Mouse (Mus musculus): ENCODE results near the gene Eef1akmt2. TPM values are rescaled to one million over a fixed set of nuclear protein-coding genes. Genes with fewer than 3 reads are reported as not detected.

The Eef1akmt2 gene
- polyA plus RNA-seq, 1 experiment, result 38.1 TPM

- H3K4me1 ChIP-seq (ENCODE audit: control insufficient read depth, insufficient read depth, low read length), result no peaks in the 10 kb centered on the region
- no peak for TF ChIP-seq CTCF (IDR thresholded peaks at IDR 0.05; ENCODE audit: borderline replicate concordance, insufficient read depth, low read length)
- TF ChIP-seq POLR2A (IDR thresholded peaks at IDR 0.05; ENCODE audit: low read depth, low read length), result no peak
- H3K27ac ChIP-seq (ENCODE audit: insufficient read depth, low read length), result no peak overlapping the region
- H3K4me3 ChIP-seq (ENCODE audit: insufficient read depth, low read length), result no peak overlapping the region
Observed at GRCm38 (mm10) chr7:132875391-132876086, 23.1 kb upstream of the Eef1akmt2 start.

GRCm38 (mm10) chr7:132873043-132873442 lies 20.6 kb upstream of the Eef1akmt2 start:
- Histone ChIP-seq H3K4me1 (ENCODE audit: control insufficient read depth, insufficient read depth, low read length) (no peaks in the 10 kb centered on the region), H3K27ac (ENCODE audit: insufficient read depth, low read length) (no peak overlapping the region), H3K4me3 (ENCODE audit: insufficient read depth, low read length) (no peak overlapping the region)
- TF ChIP-seq CTCF (IDR thresholded peaks at IDR 0.05; ENCODE audit: borderline replicate concordance, insufficient read depth, low read length) (no peak), POLR2A (IDR thresholded peaks at IDR 0.05; ENCODE audit: low read depth, low read length) (no peak)

DNA sequence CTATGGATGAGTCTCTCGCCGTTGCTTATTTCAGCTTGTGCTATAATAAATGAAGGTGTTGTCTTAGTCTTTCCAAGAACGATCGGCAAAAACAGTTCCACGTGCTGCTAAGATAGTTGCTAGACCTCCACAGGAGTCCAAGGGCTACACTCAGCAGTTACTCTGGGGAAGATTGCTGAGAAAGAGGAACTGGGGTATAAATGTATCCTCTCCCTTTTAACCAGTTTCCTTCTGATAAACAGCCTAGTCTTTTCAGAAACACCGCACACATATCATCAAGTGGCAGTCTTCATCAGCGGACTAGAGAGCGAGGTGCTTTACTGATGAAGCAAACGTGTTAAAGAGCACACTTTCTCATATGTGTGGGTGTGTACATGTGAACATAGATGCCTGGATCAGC lies 13.8 kb upstream of the Eef1akmt2 start:
- TF ChIP-seq CTCF (IDR thresholded peaks at IDR 0.05; ENCODE audit: borderline replicate concordance, insufficient read depth, low read length), result no peak
- no peak for TF ChIP-seq POLR2A (IDR thresholded peaks at IDR 0.05; ENCODE audit: low read depth, low read length)
- Histone ChIP-seq H3K4me1 (ENCODE audit: control insufficient read depth, insufficient read depth, low read length) (no peaks in the 10 kb centered on the region; the same call in 1 of the 2 replicates), H3K4me3 (ENCODE audit: insufficient read depth, low read length) (no peak overlapping the region), H3K27ac (ENCODE audit: insufficient read depth, low read length) (no peak overlapping the region)

- no peak for TF ChIP-seq CTCF (IDR thresholded peaks at IDR 0.05; ENCODE audit: borderline replicate concordance, insufficient read depth, low read length)
- TF ChIP-seq POLR2A (IDR thresholded peaks at IDR 0.05; ENCODE audit: low read depth, low read length), result peak; percentile 79
- Histone ChIP-seq H3K4me3 (ENCODE audit: insufficient read depth, low read length) (peak within 1 kb of the TSS; percentile 93), H3K4me1 (ENCODE audit: control insufficient read depth, insufficient read depth, low read length) (no peaks in the 10 kb centered on the region; the same call in 1 of the 2 replicates), H3K27ac (ENCODE audit: insufficient read depth, low read length) (peak within 1 kb of the TSS; percentile 60)
Observed at GRCm38 (mm10) chr7:132859042-132859958, 6.8 kb upstream of the Eef1akmt2 start, which contains the start of gene Abraxas2. Abraxas2 (plus strand) TSS chr7:132859225.

GRCm38 (mm10) chr7:132858043-132858608 lies 5.7 kb upstream of the Eef1akmt2 start:
- no peak overlapping the region for H3K4me3 ChIP-seq (ENCODE audit: insufficient read depth, low read length)
- TF ChIP-seq CTCF (IDR thresholded peaks at IDR 0.05; ENCODE audit: borderline replicate concordance, insufficient read depth, low read length) (no peak), POLR2A (IDR thresholded peaks at IDR 0.05; ENCODE audit: low read depth, low read length) (no peak)
- no peaks in the 10 kb centered on the region; the same call in 1 of the 2 replicates for H3K4me1 ChIP-seq (ENCODE audit: control insufficient read depth, insufficient read depth, low read length)
- H3K27ac ChIP-seq (ENCODE audit: insufficient read depth, low read length), result no peak overlapping the region

GRCm38 (mm10) chr7:132856083-132856482 lies 3.6 kb upstream of the Eef1akmt2 start:
- Histone ChIP-seq H3K4me3 (ENCODE audit: insufficient read depth, low read length) (no peak overlapping the region), H3K27ac (ENCODE audit: insufficient read depth, low read length) (no peak overlapping the region), H3K4me1 (ENCODE audit: control insufficient read depth, insufficient read depth, low read length) (no peaks in the 10 kb centered on the region)
- TF ChIP-seq POLR2A (IDR thresholded peaks at IDR 0.05; ENCODE audit: low read depth, low read length) (no peak), CTCF (IDR thresholded peaks at IDR 0.05; ENCODE audit: borderline replicate concordance, insufficient read depth, low read length) (no peak)

GRCm38 (mm10) chr7:132853946-132854345 lies 1.5 kb upstream of the Eef1akmt2 start:
- no peak for TF ChIP-seq POLR2A (IDR thresholded peaks at IDR 0.05; ENCODE audit: low read depth, low read length)
- TF ChIP-seq CTCF (IDR thresholded peaks at IDR 0.05; ENCODE audit: borderline replicate concordance, insufficient read depth, low read length), result no peak
- no peak overlapping the region for H3K27ac ChIP-seq (ENCODE audit: insufficient read depth, low read length)
- H3K4me3 ChIP-seq (ENCODE audit: insufficient read depth, low read length), result no peak overlapping the region
- H3K4me1 ChIP-seq (ENCODE audit: control insufficient read depth, insufficient read depth, low read length), result no peaks in the 10 kb centered on the region

DNA sequence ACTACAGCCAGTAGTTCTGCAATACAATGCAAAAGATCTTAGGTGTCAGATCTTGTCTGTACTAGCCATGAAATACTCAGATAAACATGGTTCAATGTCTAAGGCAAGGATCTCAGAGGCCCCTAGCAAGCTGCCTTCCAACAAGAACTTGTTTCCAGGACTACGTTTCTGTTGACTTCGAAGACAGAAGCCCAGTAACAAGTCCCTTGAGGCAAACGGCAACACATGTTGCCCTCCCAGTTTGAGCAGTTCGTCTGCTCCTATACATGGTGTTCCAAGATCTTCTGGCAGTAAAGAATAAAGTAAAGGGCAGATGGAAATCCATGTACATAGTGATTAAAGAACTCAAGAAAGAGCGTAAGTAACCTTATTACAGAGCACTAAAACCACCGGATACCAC lies 888 bp upstream of the Eef1akmt2 start:
- no peak for TF ChIP-seq CTCF (IDR thresholded peaks at IDR 0.05; ENCODE audit: borderline replicate concordance, insufficient read depth, low read length)
- no peak for TF ChIP-seq POLR2A (IDR thresholded peaks at IDR 0.05; ENCODE audit: low read depth, low read length)
- no peak overlapping the region for H3K4me3 ChIP-seq (ENCODE audit: insufficient read depth, low read length)
- H3K27ac ChIP-seq (ENCODE audit: insufficient read depth, low read length), result no peak overlapping the region
- H3K4me1 ChIP-seq (ENCODE audit: control insufficient read depth, insufficient read depth, low read length), result no peaks in the 10 kb centered on the region

DNA sequence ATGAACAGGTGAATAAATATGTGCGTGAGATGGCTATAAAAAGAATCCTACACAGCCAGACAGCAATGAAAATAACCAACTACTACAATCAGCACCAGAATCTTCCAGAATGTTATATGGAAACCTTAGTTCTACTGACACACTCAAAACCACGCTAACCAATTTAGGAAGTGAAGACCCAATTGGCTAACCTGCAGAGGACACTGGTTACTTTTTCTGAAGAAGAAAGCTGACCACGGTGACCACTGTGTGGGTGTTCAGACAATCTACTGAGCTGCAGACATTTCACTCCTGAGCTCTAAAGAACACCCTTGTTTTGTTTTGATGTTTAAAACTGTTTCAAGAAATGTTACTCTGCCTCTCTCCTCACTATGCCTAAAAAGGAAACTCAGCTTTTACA lies 9.3 kb downstream of the Eef1akmt2 start:
- no peak overlapping the region for H3K27ac ChIP-seq (ENCODE audit: insufficient read depth, low read length)

More for the DNA sequence above, 9.3 kb downstream of the Eef1akmt2 start:
- TF ChIP-seq CTCF (IDR thresholded peaks at IDR 0.05; ENCODE audit: borderline replicate concordance, insufficient read depth, low read length) (no peak), POLR2A (IDR thresholded peaks at IDR 0.05; ENCODE audit: low read depth, low read length) (no peak)
- no peak overlapping the region for H3K4me3 ChIP-seq (ENCODE audit: insufficient read depth, low read length)
- H3K4me1 ChIP-seq (ENCODE audit: control insufficient read depth, insufficient read depth, low read length), result peaks cover 3% of the 10 kb centered on the region; the same call in 1 of the 2 replicates
